Comparison of ENCODE assay signal across 7 mouse cellular contexts in genomic region chr10:115013491-115014001, GRCm38 (mm10).
DNase-seq lines count a peak whose midpoint lies in the region; ATAC-seq lines count a peak whose summit lies in the region.

No protein-coding gene starts in this region.

- ATAC-seq in neural tube, embryonic 12.5 days (ENCODE audit: low FRiP score, low read depth) = 0 out of 2 replicates have a peak, but pooled peaks have one; percentile 33
- ATAC-seq in embryonic facial prominence, embryonic 11.5 days (replicated peaks; ENCODE audit: insufficient number of reproducible peaks, low FRiP score, low TSS enrichment, low read depth) = no peak

- H3K36me3 ChIP-seq in neural tube, embryonic 12.5 days = no peaks in the 10 kb centered on the region
- H3K36me3 ChIP-seq in embryonic facial prominence, embryonic 11.5 days (replicated peaks; ENCODE audit: control insufficient read depth, insufficient read depth, low read depth, low read length) = no peaks in the 10 kb centered on the region

- WGBS in neural tube, embryonic 12.5 days = 19% methylated on average over 11 of the region's 11 CpGs
- WGBS in embryonic facial prominence, embryonic 11.5 days = 22% methylated on average over 11 of the region's 11 CpGs

- no peaks in the 10 kb centered on the region for H3K4me1 ChIP-seq in neural tube, embryonic 12.5 days
- no peaks in the 10 kb centered on the region for H3K4me1 ChIP-seq in embryonic facial prominence, embryonic 11.5 days (ENCODE audit: control insufficient read depth, insufficient read depth, low read length)

- H3K27ac ChIP-seq in neural tube, embryonic 12.5 days = no peak overlapping the region
- H3K27ac ChIP-seq in embryonic facial prominence, embryonic 11.5 days (replicated peaks; ENCODE audit: low read depth, low read length) = no peak overlapping the region

- DNase-seq in neural tube, embryonic 10.5 days (ENCODE audit: extremely low spot score, low spot score) = no peak
- peak; percentile 30 for DNase-seq in embryonic facial prominence, embryonic 11.5 days (ENCODE audit: low spot score)
- DNase-seq in left cerebral cortex, adult 8-10 months (ENCODE audit: low spot score in 2 of 2) = peak; percentile 8 to 18
- peak; percentile 35 for DNase-seq in telencephalon, adult 2 months (ENCODE audit: low read depth, low spot score)
- no peak for DNase-seq in thymus, postnatal 10 days (ENCODE audit: low spot score in 2 of 2)
- DNase-seq in urinary bladder, postnatal 14 days (ENCODE audit: low spot score) = no peak

- H3K27me3 ChIP-seq in neural tube, embryonic 12.5 days (replicated peaks) = no peaks in the 10 kb centered on the region
- no peaks in the 10 kb centered on the region for H3K27me3 ChIP-seq in embryonic facial prominence, embryonic 11.5 days (ENCODE audit: control insufficient read depth, insufficient read depth, low read length)

- peak overlapping the region; percentile 41; the same call in 1 of the 2 replicates for H3K4me2 ChIP-seq in neural tube, embryonic 12.5 days (replicated peaks)
- H3K4me2 ChIP-seq in embryonic facial prominence, embryonic 11.5 days (ENCODE audit: low read depth, low read length) = no peak overlapping the region

- no peaks in the 10 kb centered on the region for H3K9me3 ChIP-seq in neural tube, embryonic 12.5 days
- no peaks in the 10 kb centered on the region for H3K9me3 ChIP-seq in embryonic facial prominence, embryonic 11.5 days (replicated peaks; ENCODE audit: control insufficient read depth, low read length)

- H3K4me3 ChIP-seq in neural tube, embryonic 12.5 days = no peak overlapping the region
- no peak overlapping the region for H3K4me3 ChIP-seq in embryonic facial prominence, embryonic 11.5 days (ENCODE audit: low read depth, low read length)

- no peak overlapping the region for H3K9ac ChIP-seq in neural tube, embryonic 12.5 days
- H3K9ac ChIP-seq in embryonic facial prominence, embryonic 11.5 days (replicated peaks; ENCODE audit: low read length) = no peak overlapping the region

Comparison
In these comparisons a context has a peak if more than half of its experiments do, and no peak if none do; other contexts are left out.
1. DNase-seq: peak in embryonic facial prominence, embryonic 11.5 days (single experiment), left cerebral cortex, adult 8-10 months (2 of 2) and telencephalon, adult 2 months (single experiment); none in neural tube, embryonic 10.5 days (single experiment), thymus, postnatal 10 days (0 of 2) and urinary bladder, postnatal 14 days (single experiment).